Mouse (Mus musculus) ovary, adult 18-20 months (tissue): ENCODE measurements at regions not wholly inside any gene's neighbourhood (a gene's known extent, or its start where the extent isn't known, plus 50 kb on each side); places are given as distances from the start of the nearest gene placed in this dataset.
"Not testable (repeated sequence)": the region's sequence is repeated elsewhere in the genome, so short reads cannot be mapped to it uniquely, and the experiment has no call there.

Source experiments
- DNase-seq: peaks from one replicate; pipeline ENCODE4 v3.0.0; 2022; ENCODE audit warnings: low spot score, mixed read lengths

- DNase-seq, result no peak
Observed at GRCm38 (mm10) chr8:96174996-96175395, 286.6 kb upstream of the Got2 start.

GRCm38 (mm10) chr8:96164933-96165332, 276.6 kb upstream of the Got2 start:
- no peak for DNase-seq

GRCm38 (mm10) chr8:96159899-96160298, 271.6 kb upstream of the Got2 start:
- no peak for DNase-seq

GRCm38 (mm10) chr8:96152496-96153250, 264.3 kb upstream of the Got2 start:
- no peak for DNase-seq

- no peak for DNase-seq
Observed at GRCm38 (mm10) chr8:96152056-96152455, 263.7 kb upstream of the Got2 start.

- DNase-seq, result no peak
Observed at GRCm38 (mm10) chr8:96151065-96151472, 262.7 kb upstream of the Got2 start.

GRCm38 (mm10) chr8:96132183-96132582, 243.8 kb upstream of the Got2 start:
- no peak for DNase-seq

GRCm38 (mm10) chr8:96128329-96128728, 240.0 kb upstream of the Got2 start:
- DNase-seq, result no peak

- DNase-seq, result no peak
Observed at GRCm38 (mm10) chr8:96100817-96101216, 212.5 kb upstream of the Got2 start.

- DNase-seq, result no peak
Observed at GRCm38 (mm10) chr8:96092931-96093330, 204.6 kb upstream of the Got2 start.

GRCm38 (mm10) chr8:96090231-96090630, 201.9 kb upstream of the Got2 start:
- DNase-seq, result no peak

- no peak for DNase-seq
Observed at GRCm38 (mm10) chr8:96068306-96068705, 180.0 kb upstream of the Got2 start.

GRCm38 (mm10) chr8:96047686-96048085, 159.3 kb upstream of the Got2 start:
- DNase-seq, result no peak

- no peak for DNase-seq
Observed at GRCm38 (mm10) chr8:96042335-96042734, 154.0 kb upstream of the Got2 start.

- no peak for DNase-seq
Observed at GRCm38 (mm10) chr8:96040216-96040615, 151.9 kb upstream of the Got2 start.

GRCm38 (mm10) chr8:96018742-96019141, 130.4 kb upstream of the Got2 start:
- DNase-seq, result not testable (repeated sequence)

GRCm38 (mm10) chr8:96012002-96012401, 123.7 kb upstream of the Got2 start:
- no peak for DNase-seq

- DNase-seq, result no peak
Observed at GRCm38 (mm10) chr8:95991826-95992463, 103.6 kb upstream of the Got2 start.

GRCm38 (mm10) chr8:95988616-95989380, 100.5 kb upstream of the Got2 start:
- no peak for DNase-seq

GRCm38 (mm10) chr8:95987011-95987440, 98.7 kb upstream of the Got2 start:
- no peak for DNase-seq

GRCm38 (mm10) chr8:95986410-95986809, 98.1 kb upstream of the Got2 start:
- DNase-seq, result no peak

GRCm38 (mm10) chr8:95983690-95984089, 95.3 kb upstream of the Got2 start:
- DNase-seq, result no peak

GRCm38 (mm10) chr8:95980405-95980804, 92.1 kb upstream of the Got2 start:
- no peak for DNase-seq
